ENCODE assay signal across 8 mouse cellular contexts in genomic region chr16:77827322-77828117, GRCm38 (mm10).
DNase-seq lines count a peak whose midpoint lies in the region; ATAC-seq and TF ChIP-seq lines count a peak whose summit lies in the region.

No protein-coding gene starts in this region.

- no peak overlapping the region for H3K9ac ChIP-seq in heart, embryonic 15.5 days

- ATAC-seq in heart, embryonic 15.5 days (replicated peaks; ENCODE audit: insufficient number of reproducible peaks, insufficient read depth, low FRiP score, low read depth), result peak; percentile 69
- ATAC-seq in megakaryocyte progenitor cell, adult 5-6 weeks (replicated peaks; ENCODE audit: poor library complexity), result no peak

- no peak for TF ChIP-seq CTCF in lung, adult 2 months (IDR thresholded peaks at IDR 0.05; ENCODE audit: insufficient read depth, low read length)

- H3K4me1 ChIP-seq in lung, adult 2 months (ENCODE audit: control insufficient read depth, insufficient read depth, low read length), result no peaks in the 10 kb centered on the region
- no peaks in the 10 kb centered on the region; the same call in 1 of the 2 replicates for H3K4me1 ChIP-seq in heart, embryonic 15.5 days (replicated peaks)

- H3K36me3 ChIP-seq in heart, embryonic 15.5 days, result no peaks in the 10 kb centered on the region

- DNase-seq in embryo, embryonic 10 days (ENCODE audit: low spot score), result peak; percentile 5
- no peak for DNase-seq in embryo, embryonic 10.5 days (ENCODE audit: low spot score)
- peak; percentile 13 to 27 for DNase-seq in lung, adult 18-20 months
- no peak for DNase-seq in lung, adult 2 months
- peak; percentile 28 for DNase-seq in lung, postnatal 25 days (ENCODE audit: low spot score)
- no peak for DNase-seq in thymus, postnatal 14 days

- H3K4me2 ChIP-seq in heart, embryonic 15.5 days, result no peak overlapping the region

- no peaks in the 10 kb centered on the region for H3K27me3 ChIP-seq in heart, embryonic 15.5 days

- TF ChIP-seq POLR2A in lung, adult 2 months (IDR thresholded peaks at IDR 0.05; ENCODE audit: borderline replicate concordance, extremely low read depth, low read depth, low read length), result no peak

- no peaks in the 10 kb centered on the region for H3K9me3 ChIP-seq in heart, embryonic 15.5 days (replicated peaks)

- H3K27ac ChIP-seq in heart, embryonic 15.5 days, result peak overlapping the region; percentile 36; the same call in 1 of the 2 replicates

- no peak overlapping the region for H3K4me3 ChIP-seq in lung, adult 2 months (replicated peaks; ENCODE audit: extremely low read depth, low read depth, low read length)
- H3K4me3 ChIP-seq in heart, embryonic 15.5 days, result no peak overlapping the region

- WGBS in lung, adult 2 months, result 71% methylated on average over 4 of the region's 4 CpGs
- WGBS in heart, embryonic 15.5 days, result 46% methylated on average over 4 of the region's 4 CpGs

Comparison
In these comparisons a context has a peak if more than half of its experiments do, and no peak if none do; other contexts are left out.
1. DNase-seq: peak in embryo, embryonic 10 days (single experiment), lung, adult 18-20 months (2 of 2) and lung, postnatal 25 days (single experiment); none in embryo, embryonic 10.5 days (single experiment), lung, adult 2 months (single experiment) and thymus, postnatal 14 days (single experiment).